Mouse (Mus musculus) left cerebral cortex, postnatal 25 days (tissue): ENCODE measurements at regions not wholly inside any gene's neighbourhood (a gene's known extent, or its start where the extent isn't known, plus 50 kb on each side); places are given as distances from the start of the nearest gene placed in this dataset.
"Not testable (repeated sequence)": the region's sequence is repeated elsewhere in the genome, so short reads cannot be mapped to it uniquely, and the experiment has no call there.

ENCODE experiments used
- DNase-seq, 2 experiments: peaks; one replicate each; pipeline ENCODE4 v3.0.0; 2022; ENCODE audit warnings: low spot score in 2 of 2, mixed read lengths in 1 of 2
- intact Hi-C: fragments of 180-260 bp; cut with DNase I; formaldehyde crosslinking; loops from one replicate; pipeline ENCODE4 v1.15.1; 2025

GRCm38 (mm10) chr13:12726831-12727230, 73.0 kb downstream of the Prl2c3 start:
- DNase-seq, intact Hi-C loops: not testable (repeated sequence)

- intact Hi-C loops = not testable (repeated sequence)
Observed at GRCm38 (mm10) chr13:12717972-12718546, 81.8 kb downstream of the Prl2c3 start.

GRCm38 (mm10) chr13:12711471-12712273, 88.2 kb downstream of the Prl2c3 start:
- DNase-seq = no peak
- intact Hi-C loops = no loop called here

More at GRCm38 (mm10) chr13:12717972-12718546, 81.8 kb downstream of the Prl2c3 start:
- not testable (repeated sequence) for DNase-seq

- intact Hi-C loops, DNase-seq: not testable (repeated sequence)
Observed at GRCm38 (mm10) chr13:12702804-12703612, 96.9 kb downstream of the Prl2c3 start.

- intact Hi-C loops, DNase-seq: not testable (repeated sequence)
Observed at GRCm38 (mm10) chr13:12702111-12702803, 97.6 kb downstream of the Prl2c3 start.

GRCm38 (mm10) chr13:12693593-12694118, 106.2 kb downstream of the Prl2c3 start:
- intact Hi-C loops, DNase-seq: not testable (repeated sequence)

- intact Hi-C loops = not testable (repeated sequence)
- peak in 1 of 2 experiments; percentile 15 for DNase-seq
Observed at GRCm38 (mm10) chr13:12688778-12689177, 111.1 kb downstream of the Prl2c3 start.

- intact Hi-C loops, DNase-seq: not testable (repeated sequence)
Observed at GRCm38 (mm10) chr13:12688149-12688548, 111.7 kb downstream of the Prl2c3 start.

GRCm38 (mm10) chr13:12680954-12681571, 115.4 kb downstream of the Ero1lb start:
- intact Hi-C loops, DNase-seq: not testable (repeated sequence)

GRCm38 (mm10) chr13:12680283-12680953, 114.7 kb downstream of the Ero1lb start:
- intact Hi-C loops = not testable (repeated sequence)
- DNase-seq = peak; percentile 59 to 63

GRCm38 (mm10) chr13:12677372-12677771, 111.7 kb downstream of the Ero1lb start:
- DNase-seq = no peak

GRCm38 (mm10) chr13:12671011-12671410, 105.3 kb downstream of the Ero1lb start:
- not testable (repeated sequence) for DNase-seq
- intact Hi-C loops = loop anchor here (10.0 kb wide), 1 partner anchor 744 kb away; no protein-coding TSS in a partner anchor

More at GRCm38 (mm10) chr13:12677372-12677771, 111.7 kb downstream of the Ero1lb start:
- intact Hi-C loops = loop anchor here (10.0 kb wide), 1 partner anchor 737 kb away; no protein-coding TSS in a partner anchor

GRCm38 (mm10) chr13:12668742-12669141, 103.1 kb downstream of the Ero1lb start:
- DNase-seq, intact Hi-C loops: not testable (repeated sequence)

- intact Hi-C loops = not testable (repeated sequence)
- DNase-seq = peak; percentile 3 to 16
Observed at GRCm38 (mm10) chr13:12667727-12668665, 102.3 kb downstream of the Ero1lb start.

GRCm38 (mm10) chr13:12666050-12666449, 100.4 kb downstream of the Ero1lb start:
- intact Hi-C loops = not testable (repeated sequence)

More at GRCm38 (mm10) chr13:12666050-12666449, 100.4 kb downstream of the Ero1lb start:
- DNase-seq = not testable (repeated sequence)
